Mouse (Mus musculus): Measurements from ENCODE around the gene Gm20695.

Gm20695 gene

DNA sequence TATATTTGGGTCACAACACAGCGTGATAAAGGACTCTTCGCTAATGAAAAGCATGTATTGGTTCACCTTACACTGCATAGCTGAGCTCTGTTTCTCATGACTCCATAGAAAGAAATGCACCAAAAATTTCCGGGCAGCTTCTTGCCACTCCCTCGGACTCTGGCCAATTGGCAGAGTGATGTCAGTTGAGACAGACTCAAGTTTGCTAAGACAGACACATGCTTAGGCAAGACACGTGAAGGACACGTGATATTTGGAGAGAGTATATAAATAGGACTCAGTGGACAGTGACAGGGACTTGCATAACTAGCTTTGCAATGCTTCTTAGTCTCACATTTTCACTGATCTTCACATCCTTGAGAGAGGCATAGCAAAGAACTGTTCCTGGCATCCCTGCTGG lies 71.9 kb downstream of the Gm20695 start:
- H3K4me3 ChIP-seq (replicated peaks; ENCODE audit: low read length), result no peak overlapping the region
- H3K4me1 ChIP-seq (replicated peaks; ENCODE audit: low read depth, low read length), result no peaks in the 10 kb centered on the region; the same call in 1 of the 2 replicates
- no peaks in the 10 kb centered on the region for H3K9me3 ChIP-seq (ENCODE audit: low read length)
- H3K27me3 ChIP-seq (ENCODE audit: insufficient read depth, low read length), result no peaks in the 10 kb centered on the region
- no peaks in the 10 kb centered on the region for H3K36me3 ChIP-seq (ENCODE audit: insufficient read depth, low read length)
- TF ChIP-seq CTCF (conservative IDR thresholded peaks at IDR 0.05; ENCODE audit: low read length), result no peak
- no peak for TF ChIP-seq NANOG (IDR thresholded peaks at IDR 0.05; ENCODE audit: borderline replicate concordance, low read length)
- no peak for TF ChIP-seq POU5F1 (IDR thresholded peaks at IDR 0.05; ENCODE audit: borderline replicate concordance, low read length)

DNA sequence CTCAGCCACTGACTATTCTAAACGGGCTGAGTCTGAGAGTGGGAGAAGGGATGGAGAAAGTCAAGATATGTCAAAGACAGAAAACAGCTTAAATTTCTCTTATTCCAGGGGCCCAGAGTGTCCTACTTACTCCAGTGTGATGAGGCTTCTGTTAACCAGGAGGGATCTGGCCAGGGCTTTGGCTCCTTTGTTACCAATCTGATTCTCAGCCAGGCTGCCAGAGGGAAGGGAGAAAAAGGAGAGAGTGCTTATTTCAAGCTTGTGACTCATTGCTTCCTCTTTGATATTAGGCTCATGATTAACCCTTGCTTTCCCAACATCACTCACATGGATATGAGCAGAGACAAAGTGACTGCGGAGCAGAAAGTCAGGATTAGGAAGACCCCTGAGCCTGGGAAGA lies 74.8 kb downstream of the Gm20695 start:
- no peaks in the 10 kb centered on the region for H3K36me3 ChIP-seq (ENCODE audit: insufficient read depth, low read length)
- H3K9me3 ChIP-seq (ENCODE audit: low read length), result no peaks in the 10 kb centered on the region
- peaks cover 6% of the 10 kb centered on the region; the same call in 1 of the 2 replicates for H3K4me1 ChIP-seq (replicated peaks; ENCODE audit: low read depth, low read length)
- H3K27me3 ChIP-seq (ENCODE audit: insufficient read depth, low read length), result no peaks in the 10 kb centered on the region
- TF ChIP-seq NANOG (IDR thresholded peaks at IDR 0.05; ENCODE audit: borderline replicate concordance, low read length) (no peak), CTCF (conservative IDR thresholded peaks at IDR 0.05; ENCODE audit: low read length) (no peak), POU5F1 (IDR thresholded peaks at IDR 0.05; ENCODE audit: borderline replicate concordance, low read length) (no peak)
- no peak overlapping the region for H3K4me3 ChIP-seq (replicated peaks; ENCODE audit: low read length)

DNA sequence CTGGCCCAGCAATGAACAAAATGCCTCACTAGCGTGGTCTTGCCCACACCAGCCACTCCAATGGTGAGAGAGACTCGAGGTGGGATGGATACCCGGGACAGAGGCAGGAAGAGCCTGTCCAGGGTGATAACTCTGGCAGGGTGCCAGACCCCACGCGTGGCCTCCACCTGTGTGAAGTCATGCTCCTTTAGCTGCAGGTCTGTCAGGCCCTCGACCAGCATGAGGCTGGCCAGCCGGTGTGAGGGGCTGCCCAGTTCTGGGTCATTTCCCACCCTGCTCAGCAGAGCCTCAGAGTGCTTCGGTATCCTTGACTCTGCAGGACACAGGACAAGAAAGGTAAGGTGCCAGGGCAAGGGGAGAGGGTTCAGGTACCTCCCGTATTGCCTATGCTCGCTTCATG lies 80.5 kb downstream of the Gm20695 start:
- no peak overlapping the region for H3K4me3 ChIP-seq (replicated peaks; ENCODE audit: low read length)
- TF ChIP-seq POU5F1 (IDR thresholded peaks at IDR 0.05; ENCODE audit: borderline replicate concordance, low read length) (no peak), NANOG (IDR thresholded peaks at IDR 0.05; ENCODE audit: borderline replicate concordance, low read length) (no peak), CTCF (conservative IDR thresholded peaks at IDR 0.05; ENCODE audit: low read length) (no peak)
- no peaks in the 10 kb centered on the region for H3K27me3 ChIP-seq (ENCODE audit: insufficient read depth, low read length)
- no peaks in the 10 kb centered on the region for H3K36me3 ChIP-seq (ENCODE audit: insufficient read depth, low read length)
- no peaks in the 10 kb centered on the region for H3K9me3 ChIP-seq (ENCODE audit: low read length)
- peaks cover 6% of the 10 kb centered on the region; the same call in 1 of the 2 replicates for H3K4me1 ChIP-seq (replicated peaks; ENCODE audit: low read depth, low read length)

DNA sequence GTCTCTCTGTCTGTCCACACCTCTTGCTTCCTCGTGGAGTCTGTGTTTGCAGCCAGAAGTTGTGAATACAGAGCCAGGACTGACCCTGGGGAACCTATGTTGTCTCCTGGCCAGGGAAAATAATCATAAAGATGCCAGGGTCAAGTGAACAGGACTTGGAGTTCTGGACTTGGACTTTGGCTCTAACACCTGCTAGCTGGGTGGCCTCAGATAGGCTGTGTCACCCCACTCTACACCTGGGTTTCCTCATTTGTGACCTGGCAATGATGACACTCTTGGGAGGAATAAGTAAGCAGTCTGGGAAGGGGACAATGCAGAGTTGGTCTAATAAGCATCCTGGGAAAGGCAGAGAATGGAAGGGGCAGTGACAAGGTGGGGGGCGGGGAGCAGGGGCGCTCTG lies 81.1 kb downstream of the Gm20695 start:
- TF ChIP-seq NANOG (IDR thresholded peaks at IDR 0.05; ENCODE audit: borderline replicate concordance, low read length) (no peak), CTCF (conservative IDR thresholded peaks at IDR 0.05; ENCODE audit: low read length) (no peak), POU5F1 (IDR thresholded peaks at IDR 0.05; ENCODE audit: borderline replicate concordance, low read length) (no peak)
- Histone ChIP-seq H3K4me1 (replicated peaks; ENCODE audit: low read depth, low read length) (peaks cover 6% of the 10 kb centered on the region; the same call in 1 of the 2 replicates), H3K4me3 (replicated peaks; ENCODE audit: low read length) (no peak overlapping the region), H3K36me3 (ENCODE audit: insufficient read depth, low read length) (no peaks in the 10 kb centered on the region), H3K27me3 (ENCODE audit: insufficient read depth, low read length) (no peaks in the 10 kb centered on the region), H3K9me3 (ENCODE audit: low read length) (no peaks in the 10 kb centered on the region)

All from E14TG2a.4 (cell line).